Mouse (Mus musculus) limb, embryonic 14.5 days (tissue): ENCODE measurements around the gene Fcamr. TPM values are rescaled to one million over a fixed set of nuclear protein-coding genes. Genes with fewer than 3 reads are reported as not detected.
A peak's percentile ranks its signal among the peaks of the same experiment; 100 is the strongest.

ENCODE experiments used
- ATAC-seq: fragments of 200-750 bp; cut with Nextera tagmentation; 2 replicates; pipeline ENCODE4 v1.8.0; 2017; ENCODE audit warnings: low read depth, moderate number of reproducible peaks, moderate TSS enrichment; ENCODE audit not compliant: low FRiP score
- DNase-seq: peaks from one replicate; pipeline ENCODE4 v3.0.0-alpha.2; 2015; ENCODE audit warnings: low spot score
- H3K27ac ChIP-seq: fragments of 300-500 bp; sonication (generic); replicated peaks from 2 replicates; pipeline ENCODE4 v1.5.1; 2014; ENCODE audit warnings: low read depth, mild to moderate bottlenecking, low read length, moderate library complexity, mixed read lengths
- H3K27me3 ChIP-seq: fragments of 300-500 bp; sonication (generic); 2 replicates; pipeline ENCODE4 v1.6.1; 2014; ENCODE audit warnings: low read length, mixed read lengths; ENCODE audit not compliant: control insufficient read depth, insufficient read depth
- H3K36me3 ChIP-seq: fragments of 300-500 bp; sonication (generic); 2 replicates; pipeline ENCODE4 v1.6.1; 2014; ENCODE audit warnings: mild to moderate bottlenecking, low read length, moderate library complexity, mixed read lengths; ENCODE audit not compliant: control insufficient read depth, insufficient read depth
- H3K4me1 ChIP-seq: fragments of 300-500 bp; sonication (generic); 2 replicates; pipeline ENCODE4 v1.6.1; 2014; ENCODE audit warnings: antibody characterized with exemption, low read length, mixed read lengths; ENCODE audit not compliant: control insufficient read depth, insufficient read depth
- H3K4me2 ChIP-seq: fragments of 300-500 bp; sonication (generic); replicated peaks from 2 replicates; pipeline ENCODE4 v1.6.1; 2014; ENCODE audit warnings: low read depth, mild to moderate bottlenecking, low read length, moderate library complexity; ENCODE audit not compliant: severe bottlenecking
- H3K4me3 ChIP-seq: fragments of 300-500 bp; sonication (generic); replicated peaks from 2 replicates; pipeline ENCODE4 v1.5.1; 2014; ENCODE audit warnings: low read length
- H3K9ac ChIP-seq: fragments of 300-500 bp; sonication (generic); 2 replicates; pipeline ENCODE4 v1.6.1; 2014; ENCODE audit warnings: mild to moderate bottlenecking, low read depth, low read length, moderate library complexity; ENCODE audit not compliant: severe bottlenecking
- H3K9me3 ChIP-seq: fragments of 300-500 bp; sonication (generic); 2 replicates; pipeline ENCODE4 v1.6.1; 2016; ENCODE audit warnings: low read length; ENCODE audit not compliant: control insufficient read depth
- POLR2A ChIP-seq: fragments of 200-500 bp; IDR thresholded peaks from 2 replicates; pipeline ENCODE4 v1.8.0; 2012; ENCODE audit warnings: inconsistent platforms, mild to moderate bottlenecking, moderate library complexity, borderline replicate concordance; ENCODE audit not compliant: insufficient read depth, insufficient read length; ENCODE audit errors: extremely low read depth
- WGBS: fragments of 180-500 bp; shearing (Covaris S2); extraction: QIAGEN DNeasy Blood & Tissue Kit; methylation state at CpG from one replicate; pipeline ENCODE4 v1.1.7; 2014; 5-methylcytosine and 5-hydroxymethylcytosine counted together
- polyA plus RNA-seq, 2 experiments: library from polyadenylated mRNA; depleted of rRNA in 1 of 2; stranded (reverse) in 1 of 2; unstranded in 1 of 2; fragments of >200 nt; fragmentation: Nextera tagmentation in 1 of 2; extraction: Ambion mirVana in 1 of 2; gene quantifications; 2 replicates each; pipeline versions ENCODE4 v1.2.1 to v1.2.3; 2012 to 2014

Gene Fcamr
- polyA plus RNA-seq, 2 experiments, result 0.28 to 0.54 TPM

DNA sequence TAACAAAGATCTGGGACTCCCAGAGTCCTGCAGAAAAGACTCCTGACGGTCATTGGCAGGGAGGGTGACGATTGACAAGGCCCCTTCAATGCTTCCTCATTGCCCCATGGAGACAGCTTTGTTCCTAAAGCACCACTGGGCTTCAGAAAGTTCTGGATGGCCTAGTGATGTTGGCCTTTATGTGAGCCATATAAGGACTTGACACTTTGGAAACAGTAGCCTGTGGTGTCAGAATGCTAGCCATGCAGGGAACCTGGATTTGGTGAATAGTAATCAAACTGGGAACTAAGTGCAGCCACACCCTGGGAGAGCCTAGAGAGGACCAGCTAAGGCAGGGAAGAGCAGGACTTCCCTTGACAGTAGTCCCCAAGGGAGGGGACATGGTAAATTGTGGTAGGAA, 809 bp downstream of the Fcamr start:
- Histone ChIP-seq H3K9ac (no peak overlapping the region), H3K4me3 (no peak overlapping the region), H3K36me3 (no peaks in the 10 kb centered on the region), H3K27me3 (no peaks in the 10 kb centered on the region), H3K4me1 (no peaks in the 10 kb centered on the region), H3K4me2 (no peak overlapping the region), H3K27ac (no peak overlapping the region), H3K9me3 (no peaks in the 10 kb centered on the region)
- ATAC-seq, result no peak
- DNase-seq, result no peak
- TF ChIP-seq POLR2A, result no peak
- 76% methylated on average over 2 of the region's 2 CpGs for WGBS

DNA sequence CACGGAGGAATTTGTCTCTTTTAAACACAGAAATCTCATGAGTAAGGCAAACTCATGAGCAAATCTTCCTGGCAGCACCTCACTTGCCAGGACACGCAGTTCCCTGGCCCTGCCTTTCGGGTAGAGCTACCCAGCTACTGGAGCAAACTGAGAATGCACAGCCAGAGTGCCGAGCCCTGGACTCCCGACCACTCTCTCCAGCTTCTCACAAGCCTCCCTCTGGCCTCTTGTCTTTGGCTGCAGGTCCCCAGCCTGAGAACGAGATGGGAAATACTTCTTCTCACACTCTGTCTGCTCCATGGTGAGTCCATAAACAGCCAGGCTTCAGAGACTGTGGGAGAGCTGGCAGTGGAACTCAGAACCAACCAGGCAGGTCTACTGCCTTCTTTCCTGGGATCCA, 2.3 kb downstream of the Fcamr start:
- 33% methylated on average over 6 of the region's 6 CpGs for WGBS
- H3K9me3 ChIP-seq, result no peaks in the 10 kb centered on the region
- no peaks in the 10 kb centered on the region for H3K27me3 ChIP-seq
- H3K27ac ChIP-seq, result no peak overlapping the region
- H3K4me3 ChIP-seq, result no peak overlapping the region
- ATAC-seq (no peak), DNase-seq (peak; percentile 4)
- H3K4me2 ChIP-seq, result no peak overlapping the region
- 0 out of 2 replicates have a peak overlapping the region, but pooled peaks have one; percentile 12 for H3K9ac ChIP-seq
- TF ChIP-seq POLR2A, result no peak
- no peaks in the 10 kb centered on the region for H3K36me3 ChIP-seq
- H3K4me1 ChIP-seq, result no peaks in the 10 kb centered on the region

DNA sequence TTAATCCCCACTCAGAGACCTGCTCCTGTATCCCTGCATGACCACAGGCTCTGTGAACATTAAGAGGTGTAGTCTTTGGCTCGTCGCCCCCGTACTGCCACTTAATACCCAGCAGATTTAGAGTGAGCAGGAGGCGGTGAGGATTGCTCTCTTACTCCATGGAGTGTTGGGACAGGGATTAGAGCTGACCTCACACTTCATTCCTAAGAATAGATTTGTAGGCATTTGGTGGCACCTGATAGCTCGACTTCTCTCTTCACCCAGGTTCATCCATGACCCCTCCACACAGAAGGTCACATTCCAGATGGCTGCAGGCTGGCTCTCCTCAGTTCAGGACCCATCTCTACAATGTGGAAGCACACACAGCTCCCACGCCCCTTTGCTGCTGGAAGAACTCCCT, 3.6 kb downstream of the Fcamr start:
- Histone ChIP-seq H3K9me3 (no peaks in the 10 kb centered on the region), H3K4me2 (no peak overlapping the region), H3K36me3 (no peaks in the 10 kb centered on the region), H3K27me3 (no peaks in the 10 kb centered on the region), H3K27ac (no peak overlapping the region), H3K9ac (no peak overlapping the region), H3K4me3 (no peak overlapping the region), H3K4me1 (no peaks in the 10 kb centered on the region)
- DNase-seq (no peak), ATAC-seq (no peak)
- TF ChIP-seq POLR2A, result no peak
- WGBS, result 53% methylated on average over 6 of the region's 6 CpGs

DNA sequence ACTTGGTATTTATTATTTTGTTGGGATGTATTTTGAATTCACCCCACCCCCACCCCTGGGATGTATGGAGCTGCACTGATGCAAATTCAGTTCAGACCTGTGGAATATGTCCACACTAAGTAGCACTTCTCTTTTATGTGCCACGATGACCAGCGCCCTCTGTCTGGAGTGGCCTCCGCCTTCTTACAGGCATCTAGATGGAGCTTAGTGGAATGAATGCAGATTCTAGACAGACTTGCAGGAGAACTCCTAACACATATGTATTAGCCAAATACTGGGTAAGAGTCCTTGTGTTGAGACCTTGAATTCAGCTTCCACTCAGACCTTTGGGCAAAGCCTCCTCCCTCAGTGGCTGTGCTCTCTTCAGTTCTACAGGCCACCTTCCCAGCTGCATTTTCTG, 10.2 kb downstream of the Fcamr start:
- no peak overlapping the region for H3K4me3 ChIP-seq
- H3K9ac ChIP-seq, result no peak overlapping the region
- WGBS, result 86% methylated on average over 3 of the region's 3 CpGs
- H3K4me2 ChIP-seq, result no peak overlapping the region
- no peaks in the 10 kb centered on the region for H3K27me3 ChIP-seq
- H3K36me3 ChIP-seq, result no peaks in the 10 kb centered on the region
- ATAC-seq, result no peak
- TF ChIP-seq POLR2A, result no peak
- DNase-seq, result no peak
- no peaks in the 10 kb centered on the region for H3K9me3 ChIP-seq
- H3K4me1 ChIP-seq, result no peaks in the 10 kb centered on the region
- no peak overlapping the region for H3K27ac ChIP-seq

DNA sequence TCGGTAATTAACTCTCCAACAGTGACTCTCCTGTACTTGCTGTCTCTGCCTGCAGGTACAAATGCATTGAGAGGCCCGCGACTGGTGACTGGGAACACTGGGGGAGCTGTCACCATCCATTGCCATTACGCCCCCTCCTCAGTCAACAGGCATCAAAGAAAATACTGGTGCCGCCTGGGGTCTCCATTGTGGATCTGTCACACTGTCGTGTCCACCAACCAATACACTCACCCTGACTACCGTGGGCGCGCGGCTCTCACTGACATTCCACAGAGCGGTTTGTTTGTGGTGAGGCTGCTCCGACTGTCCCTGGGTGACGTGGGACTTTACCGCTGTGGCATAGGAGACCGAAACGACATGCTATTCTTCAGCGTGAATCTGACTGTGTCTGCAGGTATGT, 10.6 kb downstream of the Fcamr start:
- H3K27ac ChIP-seq, result no peak overlapping the region
- no peak for TF ChIP-seq POLR2A
- H3K36me3 ChIP-seq, result no peaks in the 10 kb centered on the region
- no peak overlapping the region for H3K4me2 ChIP-seq
- WGBS, result 72% methylated on average over 17 of the region's 17 CpGs
- H3K9ac ChIP-seq, result no peak overlapping the region
- no peak overlapping the region for H3K4me3 ChIP-seq
- no peak for ATAC-seq
- no peaks in the 10 kb centered on the region for H3K9me3 ChIP-seq
- DNase-seq, result no peak
- H3K4me1 ChIP-seq, result no peaks in the 10 kb centered on the region
- H3K27me3 ChIP-seq, result no peaks in the 10 kb centered on the region

DNA sequence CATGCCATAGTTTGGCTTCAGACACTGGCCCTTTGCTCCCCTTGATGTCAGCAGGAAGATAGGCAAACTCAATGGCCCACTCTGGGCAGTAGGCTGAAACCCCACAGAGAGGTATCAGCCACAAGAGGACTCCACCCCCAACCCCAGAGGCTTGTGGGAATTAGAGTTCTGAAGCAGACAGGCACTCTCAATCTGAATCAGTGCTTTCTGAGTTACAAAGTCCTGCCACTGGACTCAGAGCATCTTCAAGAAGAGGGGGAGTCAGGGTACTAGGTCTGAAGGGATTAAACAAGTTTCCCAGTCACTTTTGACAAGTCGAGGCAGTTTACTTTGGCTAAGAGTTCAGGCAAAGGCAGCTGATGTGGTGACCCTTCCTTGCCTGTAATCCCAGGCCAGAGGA, 19.0 kb downstream of the Fcamr start:
- H3K27me3 ChIP-seq, result no peaks in the 10 kb centered on the region
- H3K4me2 ChIP-seq, result no peak overlapping the region
- H3K4me1 ChIP-seq, result no peaks in the 10 kb centered on the region
- WGBS, result 63% methylated on average over 1 of the region's 1 CpGs
- ATAC-seq (no peak), DNase-seq (no peak)
- H3K9ac ChIP-seq, result no peak overlapping the region
- H3K9me3 ChIP-seq, result no peaks in the 10 kb centered on the region
- no peak overlapping the region for H3K4me3 ChIP-seq
- no peak overlapping the region for H3K27ac ChIP-seq
- no peak for TF ChIP-seq POLR2A
- no peaks in the 10 kb centered on the region for H3K36me3 ChIP-seq
